Mouse (Mus musculus): ENCODE data around the gene Amhr2. TPM values are rescaled to one million over a fixed set of nuclear protein-coding genes. Genes with fewer than 3 reads are reported as not detected.

The Amhr2 gene
- polyA plus RNA-seq, 1 experiment from 2014 or later, result 0.97 TPM

DNA sequence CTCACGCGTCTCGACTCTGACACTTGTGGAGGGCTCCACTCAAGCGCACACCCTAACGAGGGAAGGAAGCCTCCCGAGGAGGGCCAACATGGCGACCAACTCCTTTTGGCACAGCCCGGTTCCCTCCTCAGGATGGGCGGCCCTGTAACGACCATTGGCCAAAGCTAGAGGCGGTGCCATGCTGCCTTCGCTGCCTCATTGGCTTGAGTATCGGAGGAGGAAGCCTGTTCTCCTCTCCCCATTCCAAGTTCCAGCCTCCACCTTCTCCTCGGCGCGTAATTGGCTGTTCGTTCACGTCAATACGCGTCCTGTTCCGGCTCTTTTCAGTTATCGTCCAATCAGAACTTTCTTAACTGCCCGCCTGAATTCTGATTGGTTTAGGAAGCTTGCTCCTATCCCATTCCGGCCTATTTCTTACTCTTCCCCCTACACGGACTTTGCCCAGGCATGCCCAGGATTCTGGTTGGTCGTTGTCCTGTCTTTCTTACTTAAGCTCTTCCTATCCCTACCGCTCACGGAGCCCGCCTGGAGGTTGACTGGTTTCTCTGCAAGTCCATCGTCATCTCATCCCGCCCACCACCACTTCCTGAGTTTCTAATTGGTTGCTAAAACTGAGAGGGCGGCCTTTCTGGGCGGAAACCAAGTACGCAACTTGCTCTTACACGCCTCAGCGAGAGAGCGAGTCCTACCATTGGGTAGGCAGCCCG is 39.5 kb upstream of the Amhr2 start, which contains the start of gene Sp1:
TSS of gene Sp1 (plus strand) at position 655 of the 707 bp plus-strand sequence.
- WGBS, result under 1% methylated on average over 38 of the region's 38 CpGs

DNA sequence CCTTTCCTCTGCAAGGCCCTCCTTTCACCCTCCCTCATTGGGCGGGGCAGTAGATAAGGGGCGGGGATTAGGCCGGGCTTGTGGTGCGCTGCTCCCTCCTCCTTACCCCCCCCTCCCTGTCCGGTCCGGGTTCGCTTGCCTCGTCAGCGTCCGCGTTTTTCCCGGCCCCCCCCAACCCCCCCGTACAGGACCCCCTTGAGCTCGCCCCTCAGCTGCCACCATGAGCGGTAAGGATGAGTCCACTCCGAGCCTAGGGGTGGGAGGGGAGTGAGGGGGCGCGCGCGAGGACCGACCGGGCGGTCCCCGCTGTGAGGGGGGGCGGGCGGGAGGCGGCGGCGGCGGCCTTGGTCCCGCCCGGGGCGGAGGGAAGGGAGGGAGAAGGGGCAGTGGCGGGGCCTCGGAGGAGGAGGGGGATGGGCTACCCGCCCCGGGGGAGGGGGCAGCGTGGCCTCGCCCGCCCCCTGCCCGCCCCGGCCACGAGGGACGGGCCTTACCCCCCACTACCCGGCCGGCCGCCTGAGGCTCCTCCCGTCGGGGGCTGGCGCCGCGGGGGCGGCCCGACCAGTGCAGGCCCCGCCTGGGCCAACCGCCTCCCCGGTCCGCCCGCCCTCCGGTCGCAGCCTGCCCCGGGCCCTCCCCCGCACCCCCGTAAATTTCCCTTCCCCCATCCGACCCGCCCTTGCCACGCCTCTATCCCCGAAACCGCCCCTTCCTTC is 38.8 kb upstream of the Amhr2 start:
- Histone ChIP-seq H3K4me2 (ENCODE audit: low read length) (peak overlapping the region; percentile 51), H3K27me3 (replicated peaks; ENCODE audit: control insufficient read depth, insufficient read depth, low read length) (no peaks in the 10 kb centered on the region), H3K36me3 (ENCODE audit: control insufficient read depth, insufficient read depth, low read length) (peaks cover 37% of the 10 kb centered on the region), H3K27ac (ENCODE audit: low read depth) (peak overlapping the region; percentile 99), H3K9me3 (ENCODE audit: control insufficient read depth, low read length) (no peaks in the 10 kb centered on the region), H3K4me1 (replicated peaks; ENCODE audit: control insufficient read depth, insufficient read depth, low read length) (peaks cover 34% of the 10 kb centered on the region), H3K9ac (ENCODE audit: low read length) (peak overlapping the region; percentile 97), H3K4me3 (ENCODE audit: low read depth, low read length) (peak overlapping the region; percentile 67)
- WGBS, result 2% methylated on average over 34 of the region's 69 CpGs
- DNase-seq (ENCODE audit: low spot score), result peak; percentile 84
- ATAC-seq (replicated peaks; ENCODE audit: low FRiP score, low TSS enrichment, low read depth), result peak; percentile 36

More for the DNA sequence above, 39.5 kb upstream of the Amhr2 start, which contains the start of gene Sp1:
- peaks cover 32% of the 10 kb centered on the region for H3K36me3 ChIP-seq (ENCODE audit: control insufficient read depth, insufficient read depth, low read length)
- peak within 1 kb of the TSS; percentile 67 for H3K4me3 ChIP-seq (ENCODE audit: low read depth, low read length)
- H3K4me1 ChIP-seq (replicated peaks; ENCODE audit: control insufficient read depth, insufficient read depth, low read length), result peaks cover 34% of the 10 kb centered on the region
- peak; percentile 98 for DNase-seq (ENCODE audit: low spot score)
- H3K9me3 ChIP-seq (ENCODE audit: control insufficient read depth, low read length), result no peaks in the 10 kb centered on the region
- H3K9ac ChIP-seq (ENCODE audit: low read length), result peak within 1 kb of the TSS; percentile 97
- peak; percentile 97 for ATAC-seq (replicated peaks; ENCODE audit: low FRiP score, low TSS enrichment, low read depth)
- peak within 1 kb of the TSS; percentile 100 for H3K27ac ChIP-seq (ENCODE audit: low read depth)
- peak within 1 kb of the TSS; percentile 84 for H3K4me2 ChIP-seq (ENCODE audit: low read length)
- H3K27me3 ChIP-seq (replicated peaks; ENCODE audit: control insufficient read depth, insufficient read depth, low read length), result no peaks in the 10 kb centered on the region

DNA sequence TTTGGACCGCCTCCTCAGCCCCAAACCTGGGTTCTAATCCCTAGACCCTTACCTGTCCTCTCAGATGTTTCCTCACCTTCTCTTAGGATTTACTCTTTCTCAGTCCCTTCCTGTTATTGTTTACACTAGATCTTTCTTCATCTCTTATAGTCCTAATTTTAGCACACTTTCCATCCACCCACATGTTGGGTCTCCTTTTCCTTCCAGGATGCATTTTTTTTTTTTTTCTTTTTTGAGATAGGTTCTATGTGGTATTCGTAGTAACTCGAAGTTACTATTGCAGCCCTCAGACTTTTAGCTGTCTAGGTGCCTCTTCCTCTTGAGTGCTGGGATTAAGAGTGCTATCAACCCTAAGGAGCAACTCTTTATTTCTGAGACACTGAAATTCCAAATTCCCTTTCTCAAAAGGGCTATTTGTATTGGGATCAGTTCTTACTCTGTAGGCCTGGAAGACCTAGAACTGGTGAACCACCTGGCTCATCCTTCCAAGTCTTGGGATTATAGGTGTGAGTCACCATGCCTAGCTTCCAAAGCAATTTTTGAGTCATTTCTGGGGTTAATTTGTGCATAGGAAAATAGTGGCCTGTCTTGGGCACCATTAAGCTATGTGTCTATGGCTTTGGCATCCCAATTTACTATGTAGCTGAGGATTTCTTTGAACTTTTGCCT is 38.1 kb upstream of the Amhr2 start:
- peak overlapping the region; percentile 67 for H3K4me3 ChIP-seq (ENCODE audit: low read depth, low read length)
- no peaks in the 10 kb centered on the region for H3K9me3 ChIP-seq (ENCODE audit: control insufficient read depth, low read length)
- DNase-seq (ENCODE audit: low spot score) (no peak), ATAC-seq (replicated peaks; ENCODE audit: low FRiP score, low TSS enrichment, low read depth) (no peak)
- H3K4me1 ChIP-seq (replicated peaks; ENCODE audit: control insufficient read depth, insufficient read depth, low read length), result peaks cover 40% of the 10 kb centered on the region
- peak overlapping the region; percentile 97 for H3K9ac ChIP-seq (ENCODE audit: low read length)
- peak overlapping the region; percentile 99 for H3K27ac ChIP-seq (ENCODE audit: low read depth)
- no peaks in the 10 kb centered on the region for H3K27me3 ChIP-seq (replicated peaks; ENCODE audit: control insufficient read depth, insufficient read depth, low read length)
- peaks cover 42% of the 10 kb centered on the region for H3K36me3 ChIP-seq (ENCODE audit: control insufficient read depth, insufficient read depth, low read length)
- peak overlapping the region; percentile 51 for H3K4me2 ChIP-seq (ENCODE audit: low read length)
- WGBS, result 15% methylated on average over 3 of the region's 3 CpGs

DNA sequence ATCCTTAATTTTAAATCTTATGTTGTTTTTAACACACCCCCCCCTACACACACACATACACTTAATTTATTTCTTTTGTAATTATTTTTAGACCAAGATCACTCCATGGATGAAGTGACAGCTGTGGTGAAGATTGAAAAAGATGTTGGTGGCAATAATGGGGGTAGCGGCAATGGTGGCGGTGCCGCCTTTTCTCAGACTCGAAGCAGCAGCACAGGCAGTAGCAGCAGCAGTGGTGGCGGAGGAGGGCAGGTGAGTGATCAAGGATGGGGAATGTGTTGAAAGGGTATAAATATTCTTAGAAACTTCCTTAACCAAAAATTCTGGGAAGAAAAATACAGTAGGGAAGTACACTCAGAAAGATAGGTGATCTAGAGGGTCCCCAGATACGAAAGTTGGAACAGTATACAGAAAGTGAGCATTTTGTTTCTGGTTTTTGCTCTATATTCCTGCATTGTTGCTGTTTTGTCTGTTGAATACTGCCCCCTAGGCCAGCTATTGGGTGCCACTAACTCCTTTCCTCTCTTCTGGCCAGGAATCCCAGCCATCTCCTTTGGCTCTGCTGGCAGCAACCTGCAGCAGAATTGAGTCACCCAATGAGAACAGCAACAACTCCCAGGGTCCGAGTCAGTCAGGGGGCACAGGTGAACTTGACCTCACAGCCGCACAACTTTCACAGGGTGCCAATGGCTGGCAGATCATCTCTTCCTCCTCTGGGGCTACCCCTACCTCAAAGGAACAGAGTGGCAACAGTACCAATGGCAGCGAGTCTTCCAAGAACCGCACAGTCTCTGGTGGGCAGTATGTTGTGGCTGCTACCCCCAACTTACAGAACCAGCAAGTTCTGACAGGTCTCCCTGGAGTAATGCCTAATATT is 37.2 kb upstream of the Amhr2 start:
- Histone ChIP-seq H3K27me3 (replicated peaks; ENCODE audit: control insufficient read depth, insufficient read depth, low read length) (no peaks in the 10 kb centered on the region), H3K4me1 (replicated peaks; ENCODE audit: control insufficient read depth, insufficient read depth, low read length) (peaks cover 40% of the 10 kb centered on the region), H3K9me3 (ENCODE audit: control insufficient read depth, low read length) (no peaks in the 10 kb centered on the region), H3K4me3 (ENCODE audit: low read depth, low read length) (no peak overlapping the region), H3K36me3 (ENCODE audit: control insufficient read depth, insufficient read depth, low read length) (peaks cover 51% of the 10 kb centered on the region), H3K4me2 (ENCODE audit: low read length) (no peak overlapping the region), H3K27ac (ENCODE audit: low read depth) (no peak overlapping the region), H3K9ac (ENCODE audit: low read length) (no peak overlapping the region)
- WGBS, result 91% methylated on average over 10 of the region's 10 CpGs
- DNase-seq (ENCODE audit: low spot score) (no peak), ATAC-seq (replicated peaks; ENCODE audit: low FRiP score, low TSS enrichment, low read depth) (no peak)

- no peak for ATAC-seq (replicated peaks; ENCODE audit: low FRiP score, low TSS enrichment, low read depth)
- Histone ChIP-seq H3K36me3 (ENCODE audit: control insufficient read depth, insufficient read depth, low read length) (peaks cover 53% of the 10 kb centered on the region), H3K9me3 (ENCODE audit: control insufficient read depth, low read length) (no peaks in the 10 kb centered on the region), H3K27me3 (replicated peaks; ENCODE audit: control insufficient read depth, insufficient read depth, low read length) (no peaks in the 10 kb centered on the region), H3K9ac (ENCODE audit: low read length) (no peak overlapping the region), H3K4me1 (replicated peaks; ENCODE audit: control insufficient read depth, insufficient read depth, low read length) (peaks cover 40% of the 10 kb centered on the region), H3K27ac (ENCODE audit: low read depth) (no peak overlapping the region), H3K4me2 (ENCODE audit: low read length) (no peak overlapping the region), H3K4me3 (ENCODE audit: low read depth, low read length) (no peak overlapping the region)
- 79% methylated on average over 2 of the region's 2 CpGs for WGBS
- no peak for DNase-seq (ENCODE audit: low spot score)
These were observed 36.5 kb upstream of the Amhr2 start for GRCm38 (mm10) chr15:102408558-102409130.

DNA sequence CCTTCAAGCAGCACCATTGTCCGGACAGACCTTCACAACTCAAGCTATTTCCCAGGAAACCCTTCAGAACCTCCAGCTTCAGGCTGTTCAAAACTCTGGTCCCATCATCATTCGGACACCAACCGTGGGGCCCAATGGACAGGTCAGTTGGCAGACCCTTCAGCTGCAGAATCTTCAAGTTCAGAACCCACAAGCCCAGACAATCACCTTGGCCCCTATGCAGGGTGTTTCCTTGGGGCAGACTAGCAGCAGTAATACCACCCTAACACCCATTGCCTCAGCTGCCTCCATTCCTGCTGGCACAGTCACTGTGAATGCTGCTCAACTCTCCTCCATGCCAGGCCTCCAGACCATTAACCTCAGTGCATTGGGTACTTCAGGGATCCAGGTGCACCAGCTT is 35.9 kb upstream of the Amhr2 start:
- ATAC-seq (replicated peaks; ENCODE audit: low FRiP score, low TSS enrichment, low read depth) (no peak), DNase-seq (ENCODE audit: low spot score) (no peak)
- Histone ChIP-seq H3K27ac (ENCODE audit: low read depth) (no peak overlapping the region), H3K36me3 (ENCODE audit: control insufficient read depth, insufficient read depth, low read length) (peaks cover 57% of the 10 kb centered on the region), H3K9ac (ENCODE audit: low read length) (no peak overlapping the region), H3K4me2 (ENCODE audit: low read length) (peak overlapping the region; percentile 25), H3K4me3 (ENCODE audit: low read depth, low read length) (peak overlapping the region; percentile 13), H3K9me3 (ENCODE audit: control insufficient read depth, low read length) (no peaks in the 10 kb centered on the region), H3K27me3 (replicated peaks; ENCODE audit: control insufficient read depth, insufficient read depth, low read length) (no peaks in the 10 kb centered on the region), H3K4me1 (replicated peaks; ENCODE audit: control insufficient read depth, insufficient read depth, low read length) (peaks cover 40% of the 10 kb centered on the region)
- 97% methylated on average over 3 of the region's 3 CpGs for WGBS

- H3K27ac ChIP-seq (ENCODE audit: low read depth), result no peak overlapping the region
- no peaks in the 10 kb centered on the region for H3K27me3 ChIP-seq (replicated peaks; ENCODE audit: control insufficient read depth, insufficient read depth, low read length)
- H3K9ac ChIP-seq (ENCODE audit: low read length), result no peak overlapping the region
- 89% methylated on average over 1 of the region's 1 CpGs for WGBS
- H3K4me1 ChIP-seq (replicated peaks; ENCODE audit: control insufficient read depth, insufficient read depth, low read length), result peaks cover 36% of the 10 kb centered on the region
- H3K36me3 ChIP-seq (ENCODE audit: control insufficient read depth, insufficient read depth, low read length), result peaks cover 62% of the 10 kb centered on the region
- no peaks in the 10 kb centered on the region for H3K9me3 ChIP-seq (ENCODE audit: control insufficient read depth, low read length)
- no peak overlapping the region for H3K4me3 ChIP-seq (ENCODE audit: low read depth, low read length)
- DNase-seq (ENCODE audit: low spot score) (no peak), ATAC-seq (replicated peaks; ENCODE audit: low FRiP score, low TSS enrichment, low read depth) (no peak)
- peak overlapping the region; percentile 25; the same call in 1 of the 2 replicates for H3K4me2 ChIP-seq (ENCODE audit: low read length)
These were observed 34.1 kb upstream of the Amhr2 start for GRCm38 (mm10) chr15:102411077-102411476.

- peaks cover 63% of the 10 kb centered on the region for H3K36me3 ChIP-seq (ENCODE audit: control insufficient read depth, insufficient read depth, low read length)
- no peak overlapping the region for H3K27ac ChIP-seq (ENCODE audit: low read depth)
- ATAC-seq (replicated peaks; ENCODE audit: low FRiP score, low TSS enrichment, low read depth), result no peak
- no peaks in the 10 kb centered on the region for H3K27me3 ChIP-seq (replicated peaks; ENCODE audit: control insufficient read depth, insufficient read depth, low read length)
- peaks cover 24% of the 10 kb centered on the region for H3K4me1 ChIP-seq (replicated peaks; ENCODE audit: control insufficient read depth, insufficient read depth, low read length)
- H3K4me3 ChIP-seq (ENCODE audit: low read depth, low read length), result no peak overlapping the region
- H3K9me3 ChIP-seq (ENCODE audit: control insufficient read depth, low read length), result no peaks in the 10 kb centered on the region
- H3K9ac ChIP-seq (ENCODE audit: low read length), result no peak overlapping the region
- no peak overlapping the region for H3K4me2 ChIP-seq (ENCODE audit: low read length)
- DNase-seq (ENCODE audit: low spot score), result no peak
These were observed 31.5 kb upstream of the Amhr2 start for GRCm38 (mm10) chr15:102413687-102414086.
